Mouse (Mus musculus): ENCODE results near the gene D130043K22Rik. TPM values are rescaled to one million over a fixed set of nuclear protein-coding genes. Genes with fewer than 3 reads are reported as not detected.

D130043K22Rik gene
- total RNA-seq, 2 experiments from 2014 or later, result 26.8 to 28.0 TPM

- DNase-seq, result no peak
Measured at GRCm38 (mm10) chr13:24948870-24949269, 103.9 kb downstream of the D130043K22Rik start.

Other genes starting within 250 kb of the D130043K22Rik start
- not detected for gene Armh2, start 103.9 kb upstream of the D130043K22Rik start, total RNA-seq (2021)
- 1 to 10 TPM; 1.9 to 2.9 TPM for gene Gmnn, start 83.2 kb upstream of the D130043K22Rik start, total RNA-seq (2021)
- gene BC005537, start 43.5 kb upstream of the D130043K22Rik start, total RNA-seq (2021), result 100 to 1,000 TPM; 162 to 176 TPM
- 100 to 1,000 TPM; 109 to 111 TPM for gene Acot13, start 13.6 kb upstream of the D130043K22Rik start, total RNA-seq (2021)
- gene Tdp2, start 13.5 kb upstream of the D130043K22Rik start, total RNA-seq (2021), result 10 to 100 TPM; 20.9 to 23.7 TPM
- 10 to 100 TPM; 60.9 to 64.0 TPM for gene Aldh5a1, start 92.5 kb downstream of the D130043K22Rik start, total RNA-seq (2021)
- gene Gpld1, start 98.0 kb downstream of the D130043K22Rik start, total RNA-seq (2021), result 10 to 100 TPM; 15.5 to 17.3 TPM
- gene Mrs2, start 175.2 kb downstream of the D130043K22Rik start, total RNA-seq (2021), result 10 to 100 TPM; 57.9 to 63.5 TPM
- gene Dcdc2a, start 210.9 kb downstream of the D130043K22Rik start, total RNA-seq (2021), result 10 to 100 TPM in 1 of 2 experiments, 1 to 10 TPM in 1; 9.9 to 10.3 TPM